In genomic region chr7:75730216-75730615, GRCm38 (mm10) we compare ENCODE assay signal across 32 mouse cellular contexts.
"Had no signal": no experiment of that assay in that cellular context is flagged by ENCODE, and none has a peak within 500 bp of the region (broad histone marks: within the 10 kb centered on the region; RNA-seq: fewer than 3 reads in every experiment).

No protein-coding gene starts in this region.

- H3K9ac ChIP-seq: limb, embryonic 12.5 days; limb, embryonic 13.5 days; limb, embryonic 15.5 days; liver, embryonic 12.5 days; liver, embryonic 13.5 days; liver, embryonic 14.5 days; liver, embryonic 15.5 days; liver, postnatal 0 days; lung, embryonic 14.5 days; lung, embryonic 15.5 days; midbrain, embryonic 12.5 days; midbrain, embryonic 13.5 days; midbrain, embryonic 15.5 days; neural tube, embryonic 12.5 days had no signal

- DNase-seq: left cerebral cortex, postnatal 4 days; liver; liver, embryonic 13.5 days; liver, postnatal 0 days; lung, adult 18-20 months; lung, adult 2 months; lung, embryonic 14.5 days; lung, postnatal 10 days; lung, postnatal 14 days; lung, postnatal 36 days; lung, postnatal 4 days; midbrain, embryonic 14.5 days had no signal

- H3K4me2 ChIP-seq: limb, embryonic 12.5 days; limb, embryonic 13.5 days; limb, embryonic 15.5 days; liver, embryonic 11.5 days; liver, embryonic 12.5 days; liver, embryonic 13.5 days; liver, embryonic 15.5 days; lung, embryonic 14.5 days; lung, embryonic 15.5 days; midbrain, embryonic 12.5 days; midbrain, embryonic 13.5 days; midbrain, embryonic 15.5 days; neural tube, embryonic 12.5 days had no signal

- H3K4me3 ChIP-seq: left cerebral cortex, adult 2 months; limb, embryonic 10.5 days; limb, embryonic 12.5 days; limb, embryonic 13.5 days; limb, embryonic 15.5 days; liver, embryonic 12.5 days; liver, embryonic 13.5 days; liver, embryonic 15.5 days; lung, embryonic 15.5 days; megakaryocyte, embryonic 14.5 days; midbrain, embryonic 10.5 days; midbrain, embryonic 12.5 days; midbrain, embryonic 13.5 days; midbrain, embryonic 15.5 days; myocyte; neural tube, embryonic 12.5 days had no signal

- H3K36me3 ChIP-seq: midbrain, embryonic 15.5 days had no signal

- H3K4me1 ChIP-seq: liver, embryonic 12.5 days; liver, embryonic 13.5 days; liver, embryonic 15.5 days; lung, embryonic 15.5 days; midbrain, embryonic 10.5 days; midbrain, embryonic 12.5 days; midbrain, embryonic 13.5 days; midbrain, embryonic 15.5 days; neural tube, embryonic 12.5 days had no signal

- H3K27ac ChIP-seq: left cerebral cortex, adult 2 months; limb, embryonic 10.5 days; limb, embryonic 12.5 days; limb, embryonic 13.5 days; limb, embryonic 15.5 days; liver, embryonic 12.5 days; liver, embryonic 13.5 days; liver, embryonic 14.5 days; liver, embryonic 15.5 days; lung, embryonic 15.5 days; macrophage; midbrain, embryonic 10.5 days; midbrain, embryonic 12.5 days; midbrain, embryonic 13.5 days; midbrain, embryonic 15.5 days; neural tube, embryonic 12.5 days had no signal

- ATAC-seq: liver, embryonic 12.5 days; liver, postnatal 0 days; lung, postnatal 0 days; midbrain, embryonic 13.5 days; midbrain, embryonic 15.5 days; midbrain, embryonic 16.5 days had no signal

- H3K27me3 ChIP-seq: limb, embryonic 12.5 days; limb, embryonic 13.5 days; limb, embryonic 15.5 days; liver, embryonic 12.5 days; liver, embryonic 13.5 days; liver, embryonic 15.5 days; lung, embryonic 15.5 days; megakaryocyte, embryonic 14.5 days; midbrain, embryonic 12.5 days; midbrain, embryonic 13.5 days; midbrain, embryonic 15.5 days; neural tube, embryonic 12.5 days had no signal

- H3K9me3 ChIP-seq: limb, embryonic 10.5 days; limb, embryonic 12.5 days; limb, embryonic 13.5 days; limb, embryonic 15.5 days; liver, embryonic 12.5 days; liver, embryonic 13.5 days; liver, embryonic 15.5 days; lung, embryonic 15.5 days; megakaryocyte, embryonic 14.5 days; midbrain, embryonic 10.5 days; midbrain, embryonic 12.5 days; midbrain, embryonic 13.5 days; midbrain, embryonic 15.5 days; neural tube, embryonic 12.5 days had no signal
